Mouse (Mus musculus): ENCODE measurements around the gene Olfr323. TPM values are rescaled to one million over a fixed set of nuclear protein-coding genes. Genes with fewer than 3 reads are reported as not detected.

The Olfr323 gene
- polyA plus RNA-seq, 1 experiment from 2014 or later, result not detected

- Histone ChIP-seq H3K9me3 (replicated peaks; ENCODE audit: control insufficient read depth, low read length) (no peaks in the 10 kb centered on the region), H3K27ac (ENCODE audit: low read length) (no peak overlapping the region), H3K27me3 (ENCODE audit: control insufficient read depth, insufficient read depth, low read length) (no peaks in the 10 kb centered on the region), H3K36me3 (ENCODE audit: control insufficient read depth, insufficient read depth) (no peaks in the 10 kb centered on the region), H3K4me2 (ENCODE audit: low read depth, low read length) (no peak overlapping the region), H3K4me1 (ENCODE audit: control insufficient read depth, insufficient read depth, low read length) (no peaks in the 10 kb centered on the region), H3K4me3 (ENCODE audit: low read length) (no peak overlapping the region), H3K9ac (ENCODE audit: low read length) (no peak overlapping the region)
- no peak for ATAC-seq (replicated peaks; ENCODE audit: extremely low read depth, insufficient read depth, low FRiP score)
- WGBS, result 79% methylated on average over 6 of the region's 6 CpGs
Observed at GRCm38 (mm10) chr11:58607030-58607429, 23.3 kb downstream of the Olfr323 start.

DNA sequence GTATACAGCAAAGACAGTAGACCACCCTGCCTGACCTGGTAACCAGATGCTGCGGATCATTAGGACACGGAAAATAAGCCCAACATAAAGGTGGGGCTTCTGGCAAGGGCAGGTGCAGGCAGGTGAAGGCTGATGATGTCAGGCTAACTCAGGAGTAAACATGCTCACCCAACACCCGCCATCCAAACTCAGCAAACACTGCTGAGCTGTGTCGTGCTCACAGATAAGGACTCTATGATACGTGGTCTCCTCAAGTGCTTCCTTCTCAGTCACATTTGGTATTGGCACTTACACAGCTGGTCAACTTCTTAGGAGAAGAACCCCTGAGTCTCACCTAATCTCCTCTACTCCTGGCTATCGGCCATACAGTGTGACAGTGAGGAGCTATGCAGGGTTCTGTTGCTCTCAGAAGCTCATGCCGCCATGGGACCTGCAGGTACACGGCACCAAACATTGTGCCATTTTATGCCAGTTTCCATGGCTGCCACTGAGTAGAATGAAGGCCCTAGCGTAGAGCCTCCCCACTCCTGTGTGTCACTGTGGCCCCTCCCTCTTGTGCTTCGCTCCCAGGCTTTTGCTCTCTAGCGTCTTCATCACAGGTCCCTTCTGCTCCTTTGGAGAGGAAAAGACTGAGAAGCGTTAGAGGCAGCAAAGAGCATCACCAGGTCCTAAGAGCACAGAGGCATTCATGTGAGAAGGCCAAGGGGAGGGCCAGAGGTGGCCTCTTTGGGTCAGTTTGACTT, 24.0 kb downstream of the Olfr323 start:
- Histone ChIP-seq H3K4me2 (ENCODE audit: low read depth, low read length) (no peak overlapping the region), H3K9ac (ENCODE audit: low read length) (no peak overlapping the region), H3K4me3 (ENCODE audit: low read length) (no peak overlapping the region), H3K36me3 (ENCODE audit: control insufficient read depth, insufficient read depth) (no peaks in the 10 kb centered on the region), H3K4me1 (ENCODE audit: control insufficient read depth, insufficient read depth, low read length) (no peaks in the 10 kb centered on the region), H3K27ac (ENCODE audit: low read length) (no peak overlapping the region), H3K27me3 (ENCODE audit: control insufficient read depth, insufficient read depth, low read length) (no peaks in the 10 kb centered on the region), H3K9me3 (replicated peaks; ENCODE audit: control insufficient read depth, low read length) (no peaks in the 10 kb centered on the region)
- 77% methylated on average over 12 of the region's 12 CpGs for WGBS
- ATAC-seq (replicated peaks; ENCODE audit: extremely low read depth, insufficient read depth, low FRiP score), result no peak

- Histone ChIP-seq H3K27me3 (ENCODE audit: control insufficient read depth, insufficient read depth, low read length) (no peaks in the 10 kb centered on the region), H3K9me3 (replicated peaks; ENCODE audit: control insufficient read depth, low read length) (no peaks in the 10 kb centered on the region), H3K4me3 (ENCODE audit: low read length) (no peak overlapping the region), H3K27ac (ENCODE audit: low read length) (no peak overlapping the region), H3K9ac (ENCODE audit: low read length) (no peak overlapping the region), H3K4me2 (ENCODE audit: low read depth, low read length) (no peak overlapping the region), H3K4me1 (ENCODE audit: control insufficient read depth, insufficient read depth, low read length) (no peaks in the 10 kb centered on the region), H3K36me3 (ENCODE audit: control insufficient read depth, insufficient read depth) (no peaks in the 10 kb centered on the region)
- ATAC-seq (replicated peaks; ENCODE audit: extremely low read depth, insufficient read depth, low FRiP score), result no peak
- 47% methylated on average over 3 of the region's 3 CpGs for WGBS
Observed at GRCm38 (mm10) chr11:58605228-58605627, 25.1 kb downstream of the Olfr323 start.

GRCm38 (mm10) chr11:58604688-58605087, 25.6 kb downstream of the Olfr323 start:
- H3K4me3 ChIP-seq (ENCODE audit: low read length), result no peak overlapping the region
- H3K9ac ChIP-seq (ENCODE audit: low read length), result no peak overlapping the region
- H3K36me3 ChIP-seq (ENCODE audit: control insufficient read depth, insufficient read depth), result no peaks in the 10 kb centered on the region
- H3K4me2 ChIP-seq (ENCODE audit: low read depth, low read length), result no peak overlapping the region
- WGBS, result 51% methylated on average over 2 of the region's 2 CpGs
- no peak for ATAC-seq (replicated peaks; ENCODE audit: extremely low read depth, insufficient read depth, low FRiP score)
- no peak overlapping the region for H3K27ac ChIP-seq (ENCODE audit: low read length)
- no peaks in the 10 kb centered on the region for H3K27me3 ChIP-seq (ENCODE audit: control insufficient read depth, insufficient read depth, low read length)
- no peaks in the 10 kb centered on the region for H3K9me3 ChIP-seq (replicated peaks; ENCODE audit: control insufficient read depth, low read length)
- no peaks in the 10 kb centered on the region for H3K4me1 ChIP-seq (ENCODE audit: control insufficient read depth, insufficient read depth, low read length)

DNA sequence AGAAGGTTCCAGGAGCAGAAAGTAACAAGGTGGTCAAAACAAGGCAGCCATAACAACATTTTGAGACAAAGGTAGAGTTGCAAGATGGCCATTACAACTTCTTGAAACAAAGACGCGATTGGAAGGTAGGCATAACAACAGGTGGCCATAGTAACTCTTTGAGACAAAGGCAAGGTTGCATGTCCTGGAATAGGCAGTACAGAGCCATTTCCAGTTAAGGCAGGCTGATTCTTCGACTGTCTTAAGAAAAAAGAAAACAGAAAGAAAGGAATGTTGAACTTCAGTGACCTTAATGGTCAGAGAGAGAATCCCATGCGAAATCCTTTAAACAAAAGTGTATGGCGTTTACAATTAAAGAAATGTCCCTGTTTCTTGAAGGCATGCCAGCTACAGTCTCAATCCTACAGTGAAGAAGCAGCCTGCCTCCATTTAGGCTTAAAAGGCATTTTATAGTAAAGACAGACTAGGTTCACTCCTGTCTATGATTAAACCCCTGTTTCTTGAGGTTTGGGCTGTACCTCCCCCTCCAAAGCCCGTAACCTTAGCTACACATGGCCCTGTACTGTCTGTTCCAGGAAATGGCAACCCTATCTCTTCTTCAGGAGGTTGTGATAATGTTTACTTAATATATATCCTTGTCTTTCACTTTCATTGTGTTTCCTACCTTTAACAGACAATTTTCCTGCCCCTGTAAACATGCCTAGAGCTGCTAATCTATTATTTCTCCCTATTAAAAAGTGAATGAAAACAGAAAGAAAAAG, 27.3 kb downstream of the Olfr323 start:
- H3K9me3 ChIP-seq (replicated peaks; ENCODE audit: control insufficient read depth, low read length), result no peaks in the 10 kb centered on the region
- H3K4me1 ChIP-seq (ENCODE audit: control insufficient read depth, insufficient read depth, low read length), result no peaks in the 10 kb centered on the region
- H3K9ac ChIP-seq (ENCODE audit: low read length), result no peak overlapping the region
- H3K27me3 ChIP-seq (ENCODE audit: control insufficient read depth, insufficient read depth, low read length), result no peaks in the 10 kb centered on the region
- H3K36me3 ChIP-seq (ENCODE audit: control insufficient read depth, insufficient read depth), result no peaks in the 10 kb centered on the region
- H3K4me2 ChIP-seq (ENCODE audit: low read depth, low read length), result no peak overlapping the region
- no peak overlapping the region for H3K27ac ChIP-seq (ENCODE audit: low read length)
- no peak for ATAC-seq (replicated peaks; ENCODE audit: extremely low read depth, insufficient read depth, low FRiP score)
- 74% methylated on average over 6 of the region's 6 CpGs for WGBS
- H3K4me3 ChIP-seq (ENCODE audit: low read length), result no peak overlapping the region

- no peaks in the 10 kb centered on the region for H3K9me3 ChIP-seq (replicated peaks; ENCODE audit: control insufficient read depth, low read length)
- no peaks in the 10 kb centered on the region for H3K36me3 ChIP-seq (ENCODE audit: control insufficient read depth, insufficient read depth)
- no peaks in the 10 kb centered on the region for H3K27me3 ChIP-seq (ENCODE audit: control insufficient read depth, insufficient read depth, low read length)
- no peak overlapping the region for H3K27ac ChIP-seq (ENCODE audit: low read length)
- no peaks in the 10 kb centered on the region for H3K4me1 ChIP-seq (ENCODE audit: control insufficient read depth, insufficient read depth, low read length)
- no peak overlapping the region for H3K4me3 ChIP-seq (ENCODE audit: low read length)
- H3K4me2 ChIP-seq (ENCODE audit: low read depth, low read length), result no peak overlapping the region
- ATAC-seq (replicated peaks; ENCODE audit: extremely low read depth, insufficient read depth, low FRiP score), result no peak
- H3K9ac ChIP-seq (ENCODE audit: low read length), result no peak overlapping the region
Observed at GRCm38 (mm10) chr11:58602062-58602461, 28.2 kb downstream of the Olfr323 start.

DNA sequence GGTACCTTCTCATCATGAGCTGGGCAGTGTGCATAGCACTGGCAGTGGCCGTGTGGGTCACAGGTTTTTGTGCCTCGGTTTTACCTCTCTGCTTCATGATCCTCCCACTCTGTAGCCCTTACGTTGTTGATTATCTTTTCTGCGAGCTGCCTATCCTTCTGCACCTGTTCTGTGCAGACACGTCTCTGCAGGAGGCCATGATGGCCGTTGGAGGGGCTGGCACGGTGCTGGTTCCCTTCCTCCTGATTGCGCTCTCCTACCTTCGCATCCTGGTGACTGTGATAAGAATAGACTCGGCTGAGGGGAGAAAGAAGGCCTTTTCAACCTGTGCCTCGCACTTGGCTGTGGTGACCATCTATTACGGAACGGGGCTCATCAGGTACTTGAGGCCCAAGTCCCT, 32.5 kb downstream of the Olfr323 start:
- Histone ChIP-seq H3K36me3 (ENCODE audit: control insufficient read depth, insufficient read depth) (no peaks in the 10 kb centered on the region), H3K4me3 (ENCODE audit: low read length) (no peak overlapping the region), H3K27ac (ENCODE audit: low read length) (no peak overlapping the region), H3K4me1 (ENCODE audit: control insufficient read depth, insufficient read depth, low read length) (no peaks in the 10 kb centered on the region), H3K9ac (ENCODE audit: low read length) (no peak overlapping the region), H3K27me3 (ENCODE audit: control insufficient read depth, insufficient read depth, low read length) (no peaks in the 10 kb centered on the region), H3K4me2 (ENCODE audit: low read depth, low read length) (no peak overlapping the region), H3K9me3 (replicated peaks; ENCODE audit: control insufficient read depth, low read length) (no peaks in the 10 kb centered on the region)
- WGBS, result 75% methylated on average over 13 of the region's 13 CpGs
- no peak for ATAC-seq (replicated peaks; ENCODE audit: extremely low read depth, insufficient read depth, low FRiP score)

GRCm38 (mm10) chr11:58594814-58595213, 35.5 kb downstream of the Olfr323 start, which contains the start of gene Olfr324:
Gene Olfr324, plus strand, starts transcription at chr11:58595114.
- 75% methylated on average over 6 of the region's 6 CpGs for WGBS
- Histone ChIP-seq H3K27me3 (ENCODE audit: control insufficient read depth, insufficient read depth, low read length) (no peaks in the 10 kb centered on the region), H3K27ac (ENCODE audit: low read length) (no peak within 1 kb of the TSS), H3K4me3 (ENCODE audit: low read length) (no peak within 1 kb of the TSS), H3K9me3 (replicated peaks; ENCODE audit: control insufficient read depth, low read length) (no peaks in the 10 kb centered on the region), H3K36me3 (ENCODE audit: control insufficient read depth, insufficient read depth) (no peaks in the 10 kb centered on the region), H3K4me2 (ENCODE audit: low read depth, low read length) (no peak within 1 kb of the TSS), H3K4me1 (ENCODE audit: control insufficient read depth, insufficient read depth, low read length) (no peaks in the 10 kb centered on the region), H3K9ac (ENCODE audit: low read length) (no peak within 1 kb of the TSS)
- ATAC-seq (replicated peaks; ENCODE audit: extremely low read depth, insufficient read depth, low FRiP score), result no peak

DNA sequence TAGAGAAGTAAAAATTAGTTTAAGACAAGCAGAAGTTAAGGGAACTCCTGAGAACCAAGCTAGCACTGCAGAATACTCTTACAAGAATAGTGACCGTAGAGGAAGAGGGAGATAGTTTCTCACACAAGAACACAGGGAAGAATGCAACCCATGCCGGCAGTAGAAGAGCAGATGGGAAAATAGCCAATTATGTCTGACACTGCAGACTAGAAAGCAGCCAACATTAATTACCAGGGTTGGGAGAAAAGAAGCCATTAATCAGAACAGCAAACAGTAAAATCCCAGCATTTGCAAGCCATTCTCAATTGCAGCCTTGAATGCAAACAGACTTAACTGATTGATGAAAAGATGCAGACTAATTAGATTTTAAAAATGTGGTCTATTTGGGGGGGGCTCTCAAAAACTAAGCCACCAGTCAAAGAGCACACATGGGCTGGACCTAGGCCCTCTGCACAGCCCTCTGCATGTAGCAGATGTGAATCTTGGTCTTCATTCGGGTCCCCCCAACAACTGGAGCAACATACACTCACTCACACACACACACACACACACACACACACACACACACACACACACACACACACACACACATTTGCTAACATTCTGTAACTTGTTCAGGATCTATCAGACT, 41.6 kb downstream of the Olfr323 start:
- no peak overlapping the region for H3K4me2 ChIP-seq (ENCODE audit: low read depth, low read length)
- H3K4me1 ChIP-seq (ENCODE audit: control insufficient read depth, insufficient read depth, low read length), result no peaks in the 10 kb centered on the region
- H3K36me3 ChIP-seq (ENCODE audit: control insufficient read depth, insufficient read depth), result no peaks in the 10 kb centered on the region
- no peaks in the 10 kb centered on the region for H3K9me3 ChIP-seq (replicated peaks; ENCODE audit: control insufficient read depth, low read length)
- H3K9ac ChIP-seq (ENCODE audit: low read length), result no peak overlapping the region
- no peaks in the 10 kb centered on the region for H3K27me3 ChIP-seq (ENCODE audit: control insufficient read depth, insufficient read depth, low read length)
- 59% methylated on average over 3 of the region's 3 CpGs for WGBS
- no peak overlapping the region for H3K4me3 ChIP-seq (ENCODE audit: low read length)
- ATAC-seq (replicated peaks; ENCODE audit: extremely low read depth, insufficient read depth, low FRiP score), result no peak
- H3K27ac ChIP-seq (ENCODE audit: low read length), result no peak overlapping the region

Measured in heart, embryonic 16.5 days (tissue).